Mouse (Mus musculus) ovary, postnatal 14 days (tissue): ENCODE data around the gene Aif1.

Source experiments
- DNase-seq: peaks from one replicate; pipeline ENCODE4 v3.0.0; 2022; ENCODE audit warnings: low spot score

Aif1 gene

DNA sequence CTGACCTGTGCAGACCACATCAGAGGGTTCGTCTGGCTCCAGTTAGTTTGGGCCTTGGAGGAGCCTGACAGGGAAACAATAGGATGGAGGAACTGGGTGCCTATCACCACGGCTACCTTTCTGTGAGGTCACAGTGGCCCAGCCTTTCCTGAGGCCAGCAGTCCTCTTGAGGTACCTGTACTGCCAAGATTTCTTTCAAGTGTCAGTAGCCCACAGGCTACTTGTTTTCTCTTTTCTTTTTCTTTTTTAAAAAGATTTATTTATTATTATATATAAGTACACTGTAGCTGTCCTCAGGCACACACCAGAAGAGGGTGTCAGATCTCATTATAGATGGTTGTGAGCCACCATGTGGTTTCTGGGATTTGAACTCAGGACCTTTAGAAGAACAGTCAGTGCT is at the start of gene Aif1:
TSS of gene Aif1 (minus strand) at position 101 of the 400 bp plus-strand sequence.
- no peak for DNase-seq

- DNase-seq = no peak
Observed at GRCm38 (mm10) chr17:35225456-35225855, 49.6 kb upstream of the Aif1 start.

DNA sequence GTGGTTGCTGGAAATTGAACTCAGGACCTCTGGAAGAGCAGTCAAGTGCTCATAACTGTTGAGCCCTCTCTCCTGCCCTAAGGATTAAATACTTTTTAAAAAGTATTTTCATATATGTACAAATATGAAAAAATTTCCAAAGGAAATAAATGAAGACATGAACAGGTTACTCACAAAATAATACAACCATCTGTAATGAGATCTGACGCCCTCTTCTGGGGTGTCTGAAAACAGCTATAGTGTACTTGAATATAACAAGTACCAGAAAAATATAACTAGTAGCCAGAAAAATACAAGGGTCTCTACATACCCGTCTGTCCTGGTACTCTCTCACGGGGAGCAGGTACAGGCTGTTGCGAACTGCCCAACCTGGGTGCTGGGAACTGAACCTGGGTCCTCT is 48.8 kb upstream of the Aif1 start:
- no peak for DNase-seq

DNA sequence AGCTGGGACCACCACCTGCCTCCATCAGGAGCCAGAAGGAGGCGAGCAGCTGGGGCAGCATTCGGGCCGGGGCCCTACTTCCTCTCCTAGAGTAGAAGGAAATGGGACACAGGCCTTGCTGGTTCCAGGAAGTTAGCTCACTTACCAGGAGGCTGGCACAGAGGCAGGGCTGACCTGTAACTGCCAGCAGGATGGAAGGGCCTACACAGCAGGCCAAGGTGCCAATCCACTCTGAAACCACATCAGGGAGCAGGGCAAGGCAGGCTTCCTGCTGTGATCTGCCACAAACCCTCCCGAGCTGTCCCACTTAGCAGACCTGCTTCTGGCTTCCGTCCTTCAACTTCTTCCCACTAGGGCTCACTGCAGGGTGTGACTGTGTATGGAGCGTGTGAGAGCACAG is 46.4 kb upstream of the Aif1 start:
- DNase-seq = no peak

- DNase-seq = no peak
Observed at GRCm38 (mm10) chr17:35220156-35220952, 44.5 kb upstream of the Aif1 start, which contains the start of gene Gm16181. Gene Gm16181, plus strand, starts transcription at chr17:35220834.

GRCm38 (mm10) chr17:35219601-35220041 is 43.8 kb upstream of the Aif1 start:
- DNase-seq = no peak

DNA sequence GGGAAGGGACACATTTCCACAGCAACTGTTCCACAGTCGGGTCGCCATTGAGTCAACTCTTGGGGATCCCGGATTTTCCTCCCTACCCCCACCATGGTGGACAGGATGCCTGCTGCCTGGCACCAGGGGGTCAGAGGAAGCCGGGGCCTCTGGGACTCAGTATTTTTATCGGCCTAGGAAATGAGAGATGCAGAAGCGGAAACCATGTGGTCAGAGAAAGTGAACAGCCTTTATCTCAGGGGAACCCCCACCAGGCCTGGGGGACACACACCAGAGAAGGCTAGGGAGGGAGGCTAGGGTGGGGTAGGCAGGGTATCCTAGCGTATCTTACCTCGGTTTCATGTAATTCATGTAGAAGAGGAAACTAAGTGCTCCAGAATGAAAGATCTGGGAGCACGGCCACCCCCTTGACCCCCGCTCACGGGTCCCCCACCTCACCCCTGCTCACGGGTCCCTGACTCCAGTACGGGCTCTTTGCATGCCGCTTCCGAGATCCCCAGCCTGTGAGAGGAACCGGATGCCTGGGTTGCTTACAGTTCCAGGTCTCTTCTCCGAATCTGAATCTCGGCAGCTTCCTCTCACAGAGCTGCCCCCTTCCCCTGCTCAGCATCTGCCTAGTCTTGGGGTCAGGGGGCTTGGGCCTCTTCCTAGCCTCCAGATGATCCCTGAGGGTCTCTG is 42.8 kb upstream of the Aif1 start:
- DNase-seq = no peak

GRCm38 (mm10) chr17:35213071-35213470 is 37.2 kb upstream of the Aif1 start:
- no peak for DNase-seq

- DNase-seq = no peak
Observed at GRCm38 (mm10) chr17:35210593-35210992, 34.7 kb upstream of the Aif1 start.

DNA sequence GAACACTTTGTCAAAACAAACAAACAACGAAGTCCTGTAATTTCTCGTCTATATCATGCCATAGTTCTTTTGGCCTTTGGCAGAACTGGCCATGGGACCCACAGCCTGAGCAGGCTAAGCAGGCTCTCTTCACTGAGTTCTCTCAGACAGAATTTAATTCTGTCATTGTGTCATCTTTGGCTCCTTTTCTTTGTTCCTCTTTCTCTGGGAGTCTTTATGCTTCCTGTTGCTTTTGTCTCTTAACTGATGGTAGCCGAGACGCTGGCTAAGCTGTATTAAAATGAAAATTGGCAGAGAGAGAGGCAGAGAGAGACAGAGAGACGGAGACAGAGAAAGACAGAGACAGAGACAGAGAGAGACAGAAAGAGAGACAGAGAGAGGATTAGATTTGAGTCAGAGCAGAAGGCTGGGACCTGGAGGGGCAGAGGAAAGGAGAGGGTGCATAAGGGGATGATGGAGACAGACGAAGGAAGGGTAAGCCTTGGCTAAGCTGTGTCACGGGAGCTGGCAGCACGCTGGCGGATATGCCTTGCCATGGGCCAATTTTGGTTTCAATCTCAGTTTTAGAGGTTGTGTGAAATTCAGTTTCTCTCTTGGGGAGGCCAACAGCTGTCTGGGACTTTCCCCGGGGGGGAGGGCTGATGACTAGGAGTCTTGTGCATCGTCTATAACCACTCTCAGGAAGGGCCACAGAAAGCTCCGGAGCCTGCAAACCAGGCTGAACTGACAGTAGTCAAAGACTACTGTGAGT is 34.1 kb upstream of the Aif1 start:
- DNase-seq = no peak

DNA sequence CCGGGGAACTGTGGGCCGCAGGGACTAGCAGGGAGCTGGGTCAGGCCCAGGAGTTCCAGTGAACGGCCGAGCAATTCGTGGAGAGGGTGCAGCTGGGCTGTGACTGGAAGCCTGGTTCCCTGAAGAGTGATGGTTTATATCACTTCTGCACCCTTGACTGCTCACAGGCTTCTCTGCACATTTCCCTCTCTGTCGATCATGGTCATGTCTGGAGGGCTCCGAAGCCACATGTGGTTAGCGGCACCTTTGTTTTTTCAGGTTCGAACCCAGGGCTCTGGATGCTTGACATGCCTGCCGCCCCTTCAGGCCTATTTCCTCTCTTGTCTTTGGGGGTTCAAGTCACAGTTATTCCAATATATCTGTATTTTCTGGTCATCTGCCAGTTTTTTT is 29.5 kb upstream of the Aif1 start:
- DNase-seq = no peak

- no peak for DNase-seq
Observed at GRCm38 (mm10) chr17:35204494-35205379, 28.9 kb upstream of the Aif1 start, which contains the start of gene Lta. Gene Lta, minus strand, starts transcription at chr17:35205351.

- no peak for DNase-seq
Observed at GRCm38 (mm10) chr17:35202442-35202841, 26.6 kb upstream of the Aif1 start.

- DNase-seq = peak; percentile 28
Observed at GRCm38 (mm10) chr17:35201787-35202186, 25.9 kb upstream of the Aif1 start, which contains the start of gene Tnf. Gene Tnf, minus strand, starts transcription at chr17:35202007.

DNA sequence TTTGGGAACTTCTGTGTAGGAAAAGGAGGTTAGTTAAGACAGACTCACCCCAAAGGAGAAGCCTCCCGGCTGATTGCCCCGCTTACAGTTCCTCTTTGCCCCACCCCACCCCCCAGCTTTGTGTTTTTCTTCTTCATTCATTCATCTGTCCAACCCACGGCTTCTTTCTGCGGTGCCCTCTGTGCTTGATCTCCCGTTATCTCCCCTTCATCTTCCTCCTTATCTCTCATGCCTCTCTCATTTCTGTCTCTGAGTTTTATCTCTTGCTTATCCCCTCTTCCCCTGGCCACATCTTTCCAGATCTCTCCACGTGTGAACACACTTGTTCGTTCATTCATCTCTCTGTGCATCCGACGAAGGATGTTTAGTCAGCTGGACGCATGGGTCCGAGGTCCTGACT is 25.3 kb upstream of the Aif1 start:
- DNase-seq = no peak

DNA sequence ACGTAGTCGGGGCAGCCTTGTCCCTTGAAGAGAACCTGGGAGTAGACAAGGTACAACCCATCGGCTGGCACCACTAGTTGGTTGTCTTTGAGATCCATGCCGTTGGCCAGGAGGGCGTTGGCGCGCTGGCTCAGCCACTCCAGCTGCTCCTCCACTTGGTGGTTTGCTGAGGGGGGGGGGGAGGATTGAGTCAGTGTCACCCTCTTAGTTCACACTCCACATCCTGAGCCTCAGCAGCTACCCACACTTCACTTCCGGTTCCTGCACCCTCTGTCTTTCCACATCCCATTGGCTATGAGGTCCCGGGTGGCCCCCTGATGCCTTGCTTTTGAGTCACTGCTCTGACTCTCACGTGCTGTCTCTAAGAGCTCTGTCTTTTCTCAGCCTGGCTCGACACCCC is 24.5 kb upstream of the Aif1 start:
- no peak for DNase-seq

GRCm38 (mm10) chr17:35198946-35199345 is 23.1 kb upstream of the Aif1 start:
- no peak for DNase-seq

DNA sequence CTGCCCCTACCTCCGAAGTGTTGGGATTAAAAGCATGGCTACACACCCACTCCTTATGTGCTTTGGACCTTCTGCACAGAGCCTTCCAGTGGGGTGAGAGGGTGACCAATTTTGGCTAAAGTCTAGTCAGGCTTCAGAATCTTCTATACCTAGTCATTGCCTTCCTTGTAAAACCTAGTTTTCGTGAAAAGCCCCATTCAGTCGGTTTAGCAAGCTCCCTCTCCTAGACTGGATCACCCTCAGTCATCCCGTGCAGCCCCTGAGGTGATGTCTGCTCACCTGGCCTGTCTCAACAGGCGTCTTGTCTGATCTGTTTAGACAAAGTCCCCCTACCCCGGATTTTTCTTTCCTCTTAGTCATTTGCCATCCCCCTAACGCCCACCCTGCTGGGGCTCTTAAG is 22.2 kb upstream of the Aif1 start:
- DNase-seq = no peak

DNA sequence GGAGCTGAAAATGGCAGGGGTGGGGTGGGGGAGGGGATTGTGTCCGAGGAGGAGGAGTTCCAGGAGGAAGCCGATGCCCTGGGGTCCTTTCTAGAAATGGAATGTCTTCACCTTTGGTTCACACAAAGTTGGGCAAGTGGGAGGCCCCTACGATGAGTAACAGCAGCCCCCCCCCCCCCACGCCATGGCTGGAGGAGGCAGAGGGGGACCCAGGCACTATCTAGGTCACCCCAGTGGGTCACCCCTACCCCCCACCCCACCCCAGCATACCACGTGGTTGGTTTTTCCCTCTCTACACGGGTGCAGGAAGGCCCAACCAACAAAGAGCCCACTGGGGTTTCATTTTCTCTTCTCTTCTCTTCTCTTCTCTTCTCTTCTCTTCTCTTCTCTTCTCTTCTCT is 21.3 kb upstream of the Aif1 start:
- DNase-seq = no peak

DNA sequence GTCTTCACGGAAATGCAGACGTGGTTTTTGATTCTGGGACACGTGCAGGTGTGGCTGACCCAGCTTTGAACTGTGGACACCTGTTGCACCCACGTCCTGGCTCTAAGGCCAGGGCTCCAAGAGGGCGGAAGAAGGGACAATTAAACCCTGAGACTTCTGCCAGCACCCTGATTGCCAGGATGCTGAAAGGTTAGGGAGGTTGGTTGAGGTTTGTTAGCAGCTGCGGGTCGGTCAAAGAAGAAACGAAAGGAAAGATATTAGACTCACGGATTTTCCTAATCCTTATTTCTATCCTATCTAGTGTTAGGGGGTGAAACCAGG is 20.4 kb upstream of the Aif1 start:
- DNase-seq = no peak

GRCm38 (mm10) chr17:35195631-35196320 is 19.9 kb upstream of the Aif1 start:
- DNase-seq = peak; percentile 75
